Mouse (Mus musculus) bone marrow, adult 2 months (tissue): ENCODE data around the gene Cyp3a13. TPM values are rescaled to one million over a fixed set of nuclear protein-coding genes. Genes with fewer than 3 reads are reported as not detected.

ENCODE experiments used
- H3K27ac ChIP-seq: fragments of 200-500 bp; 2 replicates; pipeline ENCODE4 v1.5.1; 2012; ENCODE audit warnings: low read depth, mild to moderate bottlenecking, control low read depth, inconsistent platforms, low read length; ENCODE audit not compliant: control insufficient read depth, poor library complexity, insufficient read depth
- H3K4me1 ChIP-seq: fragments of 200-500 bp; 2 replicates; pipeline ENCODE4 v1.6.1; 2011; ENCODE audit warnings: low read length; ENCODE audit not compliant: control insufficient read depth, insufficient read depth
- H3K4me3 ChIP-seq: fragments of 200-500 bp; replicated peaks from 2 replicates; pipeline ENCODE3; 2011; ENCODE audit warnings: mild to moderate bottlenecking, low read depth, low read length, control low read depth; ENCODE audit not compliant: control insufficient read depth
- CTCF ChIP-seq: fragments of 200-500 bp; IDR thresholded peaks from 2 replicates; pipeline ENCODE4 v1.5.1; 2011; ENCODE audit warnings: low read length, control low read depth; ENCODE audit not compliant: control insufficient read depth, insufficient read depth
- POLR2A ChIP-seq: fragments of 200-500 bp; IDR thresholded peaks from 2 replicates; pipeline ENCODE4 v1.6.1; 2011; ENCODE audit warnings: low read depth, mild to moderate bottlenecking, control low read depth, low read length, borderline replicate concordance; ENCODE audit not compliant: control insufficient read depth
- WGBS: fragments of 180-500 bp; shearing (Covaris S2); methylation state at CpG from one replicate; pipeline ENCODE4 v1.1.7; 2018; 5-methylcytosine and 5-hydroxymethylcytosine counted together
- polyA plus RNA-seq: library from polyadenylated mRNA; stranded (reverse); fragments of >200 nt; gene quantifications from 2 replicates; pipeline ENCODE4 v1.2.4, GENCODE M21; 2011; ENCODE audit warnings: low replicate concordance; ENCODE audit not compliant: missing spikeins, insufficient read depth, insufficient read length

The Cyp3a13 gene
- polyA plus RNA-seq: not detected in 2 replicates

- TF ChIP-seq POLR2A: no peak
- no peak for TF ChIP-seq CTCF
- Histone ChIP-seq H3K4me3 (no peak within 1 kb of the TSS), H3K27ac (no peak within 1 kb of the TSS), H3K4me1 (no peaks in the 10 kb centered on the region)
- 50% methylated on average over 2 of the region's 2 CpGs for WGBS
Measured at GRCm38 (mm10) chr5:137921532-137921931, at the start of gene Cyp3a13. Gene Cyp3a13, minus strand, starts transcription at chr5:137921619.

- no peak overlapping the region for H3K4me3 ChIP-seq
- H3K27ac ChIP-seq: no peak overlapping the region
- TF ChIP-seq POLR2A: no peak
- TF ChIP-seq CTCF: no peak
Measured at GRCm38 (mm10) chr5:137966492-137966891, 45.1 kb upstream of the Cyp3a13 start.

GRCm38 (mm10) chr5:137962945-137963344 lies 41.5 kb upstream of the Cyp3a13 start, which contains the start of gene Gjc3:
Gene Gjc3, minus strand, starts transcription at chr5:137963098.
- TF ChIP-seq CTCF (no peak), POLR2A (no peak)
- Histone ChIP-seq H3K4me3 (no peak within 1 kb of the TSS), H3K4me1 (no peaks in the 10 kb centered on the region), H3K27ac (no peak within 1 kb of the TSS)
- WGBS: 80% methylated on average over 8 of the region's 8 CpGs

More at GRCm38 (mm10) chr5:137966492-137966891, 45.1 kb upstream of the Cyp3a13 start:
- H3K4me1 ChIP-seq: no peaks in the 10 kb centered on the region

GRCm38 (mm10) chr5:137956404-137956803 lies 35.0 kb upstream of the Cyp3a13 start:
- no peak for TF ChIP-seq POLR2A
- no peak for TF ChIP-seq CTCF
- no peak overlapping the region for H3K27ac ChIP-seq
- WGBS: 76% methylated on average over 3 of the region's 3 CpGs
- H3K4me1 ChIP-seq: no peaks in the 10 kb centered on the region
- no peak overlapping the region for H3K4me3 ChIP-seq

- WGBS: 30% methylated on average over 6 of the region's 6 CpGs
- TF ChIP-seq CTCF (no peak), POLR2A (no peak)
- H3K27ac ChIP-seq: no peak overlapping the region
- H3K4me3 ChIP-seq: no peak overlapping the region
- no peaks in the 10 kb centered on the region for H3K4me1 ChIP-seq
Measured at GRCm38 (mm10) chr5:137951218-137951617, 29.8 kb upstream of the Cyp3a13 start.

GRCm38 (mm10) chr5:137947303-137947702 lies 25.9 kb upstream of the Cyp3a13 start:
- Histone ChIP-seq H3K4me1 (no peaks in the 10 kb centered on the region), H3K4me3 (no peak overlapping the region), H3K27ac (no peak overlapping the region)
- TF ChIP-seq CTCF (no peak), POLR2A (no peak)

GRCm38 (mm10) chr5:137943133-137943532 lies 21.7 kb upstream of the Cyp3a13 start:
- WGBS: 63% methylated on average over 1 of the region's 1 CpGs
- no peak for TF ChIP-seq POLR2A
- TF ChIP-seq CTCF: no peak
- Histone ChIP-seq H3K4me1 (no peaks in the 10 kb centered on the region), H3K4me3 (no peak overlapping the region), H3K27ac (no peak overlapping the region)

GRCm38 (mm10) chr5:137940948-137941347 lies 19.5 kb upstream of the Cyp3a13 start:
- Histone ChIP-seq H3K4me3 (no peak overlapping the region), H3K27ac (no peak overlapping the region), H3K4me1 (no peaks in the 10 kb centered on the region)
- no peak for TF ChIP-seq POLR2A
- TF ChIP-seq CTCF: no peak
- 75% methylated on average over 4 of the region's 4 CpGs for WGBS

GRCm38 (mm10) chr5:137937238-137937637 lies 15.8 kb upstream of the Cyp3a13 start:
- H3K27ac ChIP-seq: no peak overlapping the region
- TF ChIP-seq CTCF: no peak
- H3K4me1 ChIP-seq: no peaks in the 10 kb centered on the region
- 61% methylated on average over 4 of the region's 4 CpGs for WGBS
- H3K4me3 ChIP-seq: no peak overlapping the region
